Mouse (Mus musculus): ENCODE results near the gene Nudt9.

DNA sequence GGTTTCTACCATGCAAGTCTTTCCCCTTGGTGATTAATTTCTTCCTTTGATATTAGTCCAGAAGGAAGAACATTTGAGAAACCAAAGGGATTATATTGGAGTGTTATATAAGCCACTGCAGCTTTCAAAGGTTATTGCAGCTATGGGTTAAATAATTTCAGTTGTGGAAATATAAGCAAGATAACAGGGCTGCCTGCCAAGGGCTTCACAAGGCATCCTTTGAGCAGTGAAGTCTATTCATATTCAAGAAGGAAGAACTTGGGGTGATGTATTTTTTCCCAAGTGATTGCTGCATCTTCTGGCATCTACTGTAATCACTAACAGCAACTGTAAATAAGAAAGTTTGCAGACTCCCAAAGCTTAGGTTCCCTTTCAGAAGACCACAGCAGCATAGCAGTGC is 34.7 kb upstream of the Nudt9 start:
- TF ChIP-seq MAX (IDR thresholded peaks at IDR 0.05) (no peak), USF1 (IDR thresholded peaks at IDR 0.05; ENCODE audit: low read depth) (no peak), CTCF (IDR thresholded peaks at IDR 0.05; ENCODE audit: control insufficient read depth, insufficient read depth, insufficient read length) (no peak), FOSL1 (IDR thresholded peaks at IDR 0.05; ENCODE audit: insufficient read depth, low read length, poor library complexity, severe bottlenecking) (no peak), CEBPB (IDR thresholded peaks at IDR 0.05; ENCODE audit: low read depth) (no peak), MYOD1 (IDR thresholded peaks at IDR 0.05; ENCODE audit: control insufficient read depth, insufficient read length, low read depth) (no peak), MYOG (IDR thresholded peaks at IDR 0.05; ENCODE audit: control insufficient read depth, extremely low read depth, insufficient read length) (no peak)

All from C2C12 (cell line).